Mouse (Mus musculus): ENCODE data around the gene Zfp941.

DNA sequence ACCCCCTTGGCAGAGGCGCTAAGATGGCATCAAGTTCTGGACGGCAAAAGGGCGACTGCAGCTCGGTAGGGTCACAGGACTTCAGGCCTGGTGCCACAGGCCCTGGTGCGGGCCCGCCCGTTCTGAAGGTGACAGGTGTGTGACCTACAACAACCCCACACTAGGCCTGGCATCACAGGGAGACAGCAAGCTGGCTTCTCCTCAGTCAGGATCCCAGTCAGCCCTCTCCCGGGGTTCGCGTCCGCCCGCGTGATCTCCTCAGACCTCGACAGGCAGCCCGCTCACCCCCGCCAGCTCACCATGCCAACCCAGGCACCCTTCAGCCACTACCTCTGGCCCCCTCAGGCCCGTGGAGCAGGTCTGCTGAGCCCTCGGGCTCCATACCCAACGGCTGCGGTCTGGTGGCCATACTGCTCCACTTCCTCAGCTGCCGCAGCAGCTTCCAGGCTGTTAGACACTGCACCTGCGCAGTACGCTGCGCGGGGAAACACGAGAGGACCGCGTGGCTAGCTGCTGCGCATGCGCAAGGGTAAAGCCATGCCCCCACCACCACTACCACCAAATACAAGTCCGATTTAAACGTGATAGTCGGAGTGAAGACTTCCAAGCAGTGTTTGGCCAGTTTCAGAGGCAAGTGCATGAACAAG lies 34.4 kb downstream of the Zfp941 start, which contains the start of gene Syce1:
- TF ChIP-seq ZC3H11A (IDR thresholded peaks at IDR 0.05; ENCODE audit: borderline replicate concordance, low read depth, low read length) (no peak), HCFC1 (IDR thresholded peaks at IDR 0.05; ENCODE audit: borderline replicate concordance, insufficient read depth, low read length) (no peak)
